Mouse (Mus musculus) midbrain, postnatal 0 days (tissue): ENCODE results near the gene Ibsp. TPM values are rescaled to one million over a fixed set of nuclear protein-coding genes. Genes with fewer than 3 reads are reported as not detected.

Experiments used
- ATAC-seq: fragments of 200-750 bp; cut with Nextera tagmentation; 2 replicates; pipeline ENCODE4 v1.8.0; 2017; ENCODE audit warnings: moderate number of reproducible peaks, mild to moderate bottlenecking, moderate TSS enrichment, moderate library complexity; ENCODE audit not compliant: low FRiP score
- DNase-seq: peaks from one replicate; pipeline ENCODE4 v3.0.0-alpha.2; 2015; ENCODE audit warnings: low spot score
- H3K27ac ChIP-seq: fragments of 300-500 bp; sonication (generic); 2 replicates; pipeline ENCODE4 v1.5.1; 2014; ENCODE audit warnings: low read depth, mild to moderate bottlenecking, low read length, mixed read lengths
- H3K27me3 ChIP-seq: fragments of 300-500 bp; sonication (generic); 2 replicates; pipeline ENCODE4 v1.6.1; 2014; ENCODE audit warnings: low read length, control low read depth, mixed read lengths; ENCODE audit not compliant: insufficient read depth
- H3K36me3 ChIP-seq: fragments of 300-500 bp; sonication (generic); 2 replicates; pipeline ENCODE4 v1.6.1; 2014; ENCODE audit warnings: low read length, control low read depth, mixed read lengths; ENCODE audit not compliant: insufficient read depth
- H3K4me1 ChIP-seq: fragments of 300-500 bp; sonication (generic); 2 replicates; pipeline ENCODE4 v1.6.1; 2014; ENCODE audit warnings: mild to moderate bottlenecking, control low read depth, antibody characterized with exemption, low read length, mixed read lengths; ENCODE audit not compliant: insufficient read depth
- H3K4me2 ChIP-seq: fragments of 300-500 bp; sonication (generic); 2 replicates; pipeline ENCODE4 v1.6.1; 2014; ENCODE audit warnings: low read depth, mild to moderate bottlenecking, low read length, mixed read lengths; ENCODE audit not compliant: poor library complexity, severe bottlenecking
- H3K4me3 ChIP-seq: fragments of 300-500 bp; sonication (generic); 2 replicates; pipeline ENCODE4 v1.5.1; 2014; ENCODE audit warnings: low read depth, mild to moderate bottlenecking, low read length, moderate library complexity
- H3K9ac ChIP-seq: fragments of 300-500 bp; sonication (generic); replicated peaks from 2 replicates; pipeline ENCODE4 v1.6.1; 2014; ENCODE audit warnings: mild to moderate bottlenecking, low read length, moderate library complexity, mixed read lengths; ENCODE audit not compliant: poor library complexity, severe bottlenecking
- H3K9me3 ChIP-seq: fragments of 300-500 bp; sonication (generic); 2 replicates; pipeline ENCODE4 v1.6.1; 2016; ENCODE audit warnings: low read length, control low read depth
- CTCF ChIP-seq: IDR thresholded peaks from 2 replicates; pipeline ENCODE4 v1.5.1; 2016; ENCODE audit warnings: antibody characterized with exemption, mild to moderate bottlenecking
- WGBS: fragments of 180-500 bp; shearing (Covaris S2); extraction: QIAGEN DNeasy Blood & Tissue Kit; methylation state at CpG from one replicate; pipeline ENCODE4 v1.1.7; 2014; 5-methylcytosine and 5-hydroxymethylcytosine counted together
- polyA plus RNA-seq: library from polyadenylated mRNA; unstranded; fragments of >200 nt; fragmentation: Nextera tagmentation; extraction: Ambion mirVana; gene quantifications from 2 replicates; pipeline ENCODE4 v1.2.1, GENCODE M21; 2015
- total RNA-seq: library from RNA; depleted of rRNA; stranded (reverse); fragments of >200 nt; gene quantifications from 2 replicates; pipeline ENCODE4 v1.2.3, GENCODE M21; 2014; rRNA removed

Ibsp gene
- total RNA-seq = 0.16 TPM in 1 of 2 replicates, not detected in the other
- polyA plus RNA-seq = 0.10 TPM in 1 of 2 replicates, not detected in the other

DNA sequence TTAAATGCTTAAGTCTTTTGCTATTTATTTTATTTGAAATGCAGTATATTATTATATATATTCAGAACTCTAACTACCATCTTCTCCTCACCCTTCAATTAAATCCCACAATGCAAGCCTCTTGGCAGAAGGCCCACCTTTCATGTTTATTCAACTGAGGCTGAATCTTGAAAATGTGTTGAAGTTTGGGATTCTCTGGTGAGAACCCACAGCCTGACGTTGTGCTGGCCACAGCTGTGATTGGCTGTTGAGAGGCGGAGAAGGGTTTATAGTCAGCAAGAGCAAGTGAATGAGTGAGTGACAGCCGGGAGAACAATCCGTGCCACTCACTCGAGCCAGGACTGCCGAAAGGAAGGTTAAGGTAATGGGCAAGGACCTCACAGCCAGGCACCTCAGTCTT is at the start of gene Ibsp:
Gene Ibsp (plus strand): TSS at position 178 of the 400 bp plus-strand sequence.
- Histone ChIP-seq H3K4me2 (no peak within 1 kb of the TSS), H3K27me3 (no peaks in the 10 kb centered on the region), H3K36me3 (no peaks in the 10 kb centered on the region), H3K4me3 (no peak within 1 kb of the TSS), H3K9me3 (no peaks in the 10 kb centered on the region), H3K27ac (no peak within 1 kb of the TSS), H3K4me1 (no peaks in the 10 kb centered on the region), H3K9ac (no peak within 1 kb of the TSS)
- no peak for ATAC-seq
- WGBS = 55% methylated on average over 6 of the region's 6 CpGs
- no peak for TF ChIP-seq CTCF
- DNase-seq = no peak

DNA sequence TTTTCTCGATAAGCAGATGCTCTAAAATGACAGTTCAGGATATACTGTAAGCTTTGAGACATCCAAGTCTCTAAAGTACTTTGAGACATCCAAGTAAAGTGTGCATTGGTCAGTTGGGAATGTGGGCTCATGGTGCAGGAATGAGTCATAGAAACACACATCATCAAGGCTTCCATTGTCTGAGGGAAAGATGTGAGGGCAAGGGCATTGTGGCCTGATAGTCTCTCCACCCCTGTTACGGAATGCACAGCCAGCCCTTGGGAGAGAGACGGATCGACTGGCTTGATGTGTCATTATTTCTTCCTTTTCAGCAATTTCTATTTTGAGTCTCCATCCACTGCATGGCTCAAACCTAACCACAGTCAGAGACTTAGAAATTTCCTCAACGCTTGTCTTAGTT is 47.2 kb upstream of the Ibsp start:
- Histone ChIP-seq H3K4me2 (no peak overlapping the region), H3K9ac (no peak overlapping the region), H3K9me3 (no peaks in the 10 kb centered on the region), H3K36me3 (no peaks in the 10 kb centered on the region), H3K4me3 (no peak overlapping the region), H3K27ac (no peak overlapping the region), H3K27me3 (no peaks in the 10 kb centered on the region), H3K4me1 (no peaks in the 10 kb centered on the region)
- no peak for DNase-seq
- 91% methylated on average over 5 of the region's 5 CpGs for WGBS
- no peak for ATAC-seq
- no peak for TF ChIP-seq CTCF

DNA sequence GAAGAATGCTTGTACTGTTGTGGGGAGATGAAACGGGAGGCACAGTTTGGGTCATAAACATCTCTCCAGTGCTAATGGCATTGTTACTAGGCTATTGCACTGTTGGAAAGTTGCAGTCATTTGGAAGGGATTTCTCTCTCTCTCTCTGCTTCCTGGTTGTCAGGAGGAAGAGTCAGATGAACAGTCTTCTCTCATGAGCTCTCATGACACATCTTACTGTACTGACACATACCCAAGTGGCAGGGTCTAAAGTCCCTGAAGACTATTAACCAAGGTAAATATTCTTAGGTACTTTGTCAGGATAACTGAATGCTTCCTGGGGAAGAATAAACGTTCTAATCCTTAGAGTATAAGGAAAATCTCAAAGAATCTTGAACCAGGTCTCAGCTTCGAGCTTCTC is 42.4 kb upstream of the Ibsp start:
- Histone ChIP-seq H3K4me1 (no peaks in the 10 kb centered on the region), H3K4me3 (no peak overlapping the region), H3K4me2 (no peak overlapping the region), H3K9ac (no peak overlapping the region), H3K27ac (no peak overlapping the region), H3K36me3 (no peaks in the 10 kb centered on the region), H3K27me3 (no peaks in the 10 kb centered on the region), H3K9me3 (no peaks in the 10 kb centered on the region)
- TF ChIP-seq CTCF = no peak
- DNase-seq = no peak
- WGBS = 76% methylated on average over 3 of the region's 3 CpGs
- no peak for ATAC-seq

DNA sequence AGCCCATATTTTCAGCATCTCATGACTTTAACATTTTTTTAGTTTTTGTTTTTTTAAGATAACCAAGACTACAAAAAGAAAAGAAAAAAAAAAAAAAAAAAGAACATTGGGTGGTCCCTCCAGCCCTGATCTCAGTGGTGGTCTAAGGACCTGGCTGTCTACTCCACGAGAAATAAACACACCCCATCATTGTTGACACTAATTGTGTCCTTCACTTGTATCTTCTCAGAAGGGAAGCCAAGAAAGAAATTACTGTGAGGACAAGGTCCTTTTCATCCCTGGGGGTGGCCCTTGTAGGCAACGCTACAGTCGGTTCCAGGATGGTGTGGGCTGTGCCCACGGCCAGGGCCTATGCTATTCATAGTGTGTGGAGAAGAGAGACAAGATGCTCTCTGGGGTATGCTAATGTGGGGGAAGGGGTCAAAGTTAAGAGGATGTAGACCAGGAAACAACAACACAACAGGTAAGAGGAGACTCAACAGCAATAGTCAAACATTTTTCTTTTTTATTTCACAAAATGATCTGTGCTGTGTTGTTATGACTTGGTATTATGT is 37.0 kb upstream of the Ibsp start:
- 79% methylated on average over 4 of the region's 4 CpGs for whole genome bisulfite sequencing
- Histone ChIP-seq H3K27ac (no peak overlapping the region), H3K4me2 (no peak overlapping the region), H3K27me3 (no peaks in the 10 kb centered on the region), H3K36me3 (no peaks in the 10 kb centered on the region), H3K4me1 (no peaks in the 10 kb centered on the region), H3K9me3 (no peaks in the 10 kb centered on the region), H3K4me3 (no peak overlapping the region), H3K9ac (no peak overlapping the region)
- DNase-seq = no peak
- TF ChIP-seq CTCF = no peak
- no peak for ATAC-seq

DNA sequence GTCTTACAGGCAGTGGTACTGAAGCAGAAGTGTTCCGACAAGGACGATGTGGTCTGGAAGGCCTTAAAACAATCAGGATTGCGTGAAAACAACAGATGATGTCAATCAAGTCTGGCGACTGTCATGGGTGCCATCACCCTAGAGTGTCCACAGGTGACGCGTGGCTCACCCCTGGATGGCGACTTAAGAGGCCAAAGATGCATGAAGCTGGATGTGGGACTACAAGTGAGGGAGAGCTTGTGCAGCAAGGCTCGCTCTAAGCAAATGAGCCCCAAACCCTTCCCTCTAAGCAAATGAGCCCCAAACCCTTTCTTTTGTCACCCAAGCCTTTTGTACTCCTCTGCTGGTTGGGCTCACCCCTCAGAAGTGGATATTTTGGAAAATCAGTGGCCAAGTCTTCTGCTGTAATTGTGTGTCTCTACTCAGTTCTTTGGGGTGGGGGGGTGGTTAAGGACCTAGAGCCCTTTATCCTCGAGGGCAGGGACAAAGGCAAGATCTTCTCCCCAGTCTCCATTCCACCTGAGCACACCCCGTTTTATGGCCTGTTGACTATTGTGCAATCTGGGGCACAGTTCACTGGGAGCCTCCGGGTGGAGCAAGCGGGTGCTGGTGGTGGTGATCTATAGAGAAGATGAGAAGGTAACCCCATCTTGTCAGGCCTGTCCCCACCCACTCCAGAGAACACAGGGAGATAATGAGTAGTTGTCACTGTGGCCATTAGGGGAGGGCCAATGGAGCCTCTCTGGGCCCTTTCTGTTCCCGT is 35.8 kb upstream of the Ibsp start:
- ATAC-seq (no peak), DNase-seq (no peak)
- no peaks in the 10 kb centered on the region for H3K9me3 ChIP-seq
- WGBS = 85% methylated on average over 13 of the region's 13 CpGs
- no peak overlapping the region for H3K27ac ChIP-seq
- no peaks in the 10 kb centered on the region for H3K36me3 ChIP-seq
- H3K4me2 ChIP-seq = no peak overlapping the region
- no peaks in the 10 kb centered on the region for H3K4me1 ChIP-seq
- H3K9ac ChIP-seq = no peak overlapping the region
- no peak overlapping the region for H3K4me3 ChIP-seq
- no peaks in the 10 kb centered on the region for H3K27me3 ChIP-seq
- TF ChIP-seq CTCF = no peak

DNA sequence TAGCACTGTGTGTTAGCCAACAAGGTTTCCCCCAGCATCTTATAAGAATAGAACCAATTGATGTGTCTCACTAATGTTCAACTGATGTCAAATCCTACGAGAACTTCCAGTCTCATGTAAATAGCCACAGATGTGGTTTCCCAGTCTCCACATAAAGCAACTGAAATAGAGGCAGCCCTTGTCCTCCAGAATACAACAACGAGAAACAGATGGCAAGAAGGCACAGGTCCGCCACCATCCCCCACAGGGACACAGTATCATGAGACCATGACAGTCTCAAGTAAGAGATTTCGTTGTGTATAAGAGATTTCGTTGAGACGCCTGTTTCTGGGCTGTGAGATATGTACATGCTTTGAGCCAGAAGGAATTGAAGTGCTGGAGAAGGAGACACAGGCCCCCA is 4.8 kb upstream of the Ibsp start:
- Histone ChIP-seq H3K9ac (no peak overlapping the region), H3K4me3 (no peak overlapping the region), H3K4me2 (no peak overlapping the region), H3K27ac (no peak overlapping the region), H3K36me3 (no peaks in the 10 kb centered on the region), H3K27me3 (no peaks in the 10 kb centered on the region), H3K9me3 (no peaks in the 10 kb centered on the region), H3K4me1 (no peaks in the 10 kb centered on the region)
- no peak for TF ChIP-seq CTCF
- WGBS = 77% methylated on average over 6 of the region's 6 CpGs
- ATAC-seq (no peak), DNase-seq (no peak)
